Mouse (Mus musculus): ENCODE measurements around the gene Rorc.

DNA sequence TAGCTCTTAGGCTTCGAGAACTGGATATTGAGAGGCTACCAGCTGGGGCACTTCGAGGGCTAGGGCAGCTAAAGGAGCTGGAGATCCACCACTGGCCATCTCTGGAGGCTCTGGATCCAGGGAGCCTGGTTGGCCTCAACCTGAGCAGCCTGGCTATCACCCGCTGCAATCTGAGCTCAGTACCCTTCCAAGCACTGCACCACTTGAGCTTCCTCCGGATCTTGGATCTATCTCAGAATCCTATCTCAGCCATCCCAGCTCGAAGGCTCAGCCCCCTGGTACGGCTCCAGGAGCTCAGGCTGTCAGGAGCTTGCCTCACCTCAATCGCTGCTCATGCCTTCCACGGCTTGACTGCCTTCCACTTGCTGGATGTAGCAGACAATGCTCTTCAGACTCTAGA is 29.9 kb downstream of the Rorc start:
- TF ChIP-seq EP300 (IDR thresholded peaks at IDR 0.05; ENCODE audit: low read depth) (no peak), CTCF (IDR thresholded peaks at IDR 0.05; ENCODE audit: low read depth) (no peak)

Data from liver, postnatal 0 days (tissue).